Mouse (Mus musculus) ovary, postnatal 36 days (tissue): ENCODE data around the gene Arhgdib.
A peak's percentile ranks its signal among the peaks of the same experiment; 100 is the strongest.
"Not testable (repeated sequence)": the region's sequence is repeated elsewhere in the genome, so short reads cannot be mapped to it uniquely, and the experiment has no call there.

Experiments used
- DNase-seq: peaks from one replicate; pipeline ENCODE4 v3.0.0; 2022; ENCODE audit warnings: low spot score, mixed read lengths

The Arhgdib gene

GRCm38 (mm10) chr6:136889067-136889466 lies 52.6 kb downstream of the Arhgdib start:
- no peak for DNase-seq

- DNase-seq: peak; percentile 37
Measured at GRCm38 (mm10) chr6:136887854-136888253, 53.8 kb downstream of the Arhgdib start.

GRCm38 (mm10) chr6:136884766-136885165 lies 56.9 kb downstream of the Arhgdib start:
- not testable (repeated sequence) for DNase-seq

GRCm38 (mm10) chr6:136883961-136884360 lies 57.7 kb downstream of the Arhgdib start:
- DNase-seq: no peak

- DNase-seq: no peak
Measured at GRCm38 (mm10) chr6:136883431-136883915, 58.2 kb downstream of the Arhgdib start.

GRCm38 (mm10) chr6:136881678-136882077 lies 60.0 kb downstream of the Arhgdib start:
- no peak for DNase-seq

GRCm38 (mm10) chr6:136875670-136876069 lies 66.0 kb downstream of the Arhgdib start, which contains the start of gene Mgp:
TSS of gene Mgp (minus strand) at chr6:136875823.
- peak; percentile 52 for DNase-seq

- no peak for DNase-seq
Measured at GRCm38 (mm10) chr6:136874599-136874998, 67.1 kb downstream of the Arhgdib start.
